Mouse (Mus musculus): ENCODE data around the gene S100a3. TPM values are rescaled to one million over a fixed set of nuclear protein-coding genes. Genes with fewer than 3 reads are reported as not detected.

Gene S100a3
- polyA plus RNA-seq (2014; fragmentation: Nextera tagmentation; extraction: Ambion mirVana), result 0.39 TPM in 1 of 2 replicates, not detected in the other

- no peaks in the 10 kb centered on the region for H3K9me3 ChIP-seq (ENCODE audit: control insufficient read depth, low read length)
- H3K27ac ChIP-seq (ENCODE audit: low read depth, low read length), result no peak within 1 kb of the TSS
- no peaks in the 10 kb centered on the region for H3K27me3 ChIP-seq (ENCODE audit: control insufficient read depth, insufficient read depth, low read length)
- ATAC-seq (ENCODE audit: low FRiP score) (no peak), DNase-seq (ENCODE audit: low spot score) (no peak)
- H3K9ac ChIP-seq (ENCODE audit: low read depth, low read length), result no peak within 1 kb of the TSS
- no peak within 1 kb of the TSS for H3K4me2 ChIP-seq (replicated peaks; ENCODE audit: low read depth, low read length)
- no peak within 1 kb of the TSS for H3K4me3 ChIP-seq (ENCODE audit: low read depth, low read length)
- no peaks in the 10 kb centered on the region for H3K36me3 ChIP-seq (ENCODE audit: control insufficient read depth, insufficient read depth, low read length)
- 85% methylated on average over 6 of the region's 6 CpGs for WGBS
- H3K4me1 ChIP-seq (replicated peaks; ENCODE audit: control insufficient read depth, insufficient read depth, low read length), result no peaks in the 10 kb centered on the region
These were observed at the start of gene S100a3 for GRCm38 (mm10) chr3:90560008-90560628. Gene S100a3, plus strand, starts transcription at chr3:90560578.

DNA sequence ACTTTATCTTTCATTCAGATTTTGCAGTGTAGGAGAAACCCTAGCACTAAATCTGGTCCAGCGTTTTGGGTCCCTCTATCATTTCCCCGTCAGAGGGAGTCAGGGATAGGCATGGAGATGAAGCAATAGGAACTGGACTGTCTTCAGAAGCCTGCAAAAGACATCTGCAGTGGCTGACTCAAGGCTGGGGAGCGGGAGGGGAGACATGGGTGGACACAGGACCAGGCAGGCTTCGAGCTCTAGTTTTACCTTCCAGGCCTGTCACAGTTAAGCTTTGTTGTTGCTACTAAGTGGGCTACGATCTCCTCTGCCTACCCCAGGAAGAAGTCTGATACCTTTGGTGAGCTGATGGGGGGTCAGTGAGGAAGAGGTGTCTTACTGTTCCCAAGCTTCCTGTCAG is 48.1 kb upstream of the S100a3 start:
- no peaks in the 10 kb centered on the region for H3K27me3 ChIP-seq (ENCODE audit: control insufficient read depth, insufficient read depth, low read length)
- H3K4me2 ChIP-seq (replicated peaks; ENCODE audit: low read depth, low read length), result no peak overlapping the region
- peaks cover 8% of the 10 kb centered on the region; the same call in 1 of the 2 replicates for H3K4me1 ChIP-seq (replicated peaks; ENCODE audit: control insufficient read depth, insufficient read depth, low read length)
- H3K27ac ChIP-seq (ENCODE audit: low read depth, low read length), result no peak overlapping the region
- H3K36me3 ChIP-seq (ENCODE audit: control insufficient read depth, insufficient read depth, low read length), result peaks cover under 1% of the 10 kb centered on the region; the same call in 1 of the 2 replicates
- ATAC-seq (ENCODE audit: low FRiP score) (no peak), DNase-seq (ENCODE audit: low spot score) (no peak)
- H3K9me3 ChIP-seq (ENCODE audit: control insufficient read depth, low read length), result no peaks in the 10 kb centered on the region
- 91% methylated on average over 5 of the region's 5 CpGs for WGBS
- H3K4me3 ChIP-seq (ENCODE audit: low read depth, low read length), result no peak overlapping the region
- no peak overlapping the region for H3K9ac ChIP-seq (ENCODE audit: low read depth, low read length)

- DNase-seq (ENCODE audit: low spot score) (no peak), ATAC-seq (ENCODE audit: low FRiP score) (no peak)
- Histone ChIP-seq H3K27ac (ENCODE audit: low read depth, low read length) (no peak overlapping the region), H3K36me3 (ENCODE audit: control insufficient read depth, insufficient read depth, low read length) (no peaks in the 10 kb centered on the region), H3K9ac (ENCODE audit: low read depth, low read length) (no peak overlapping the region), H3K4me2 (replicated peaks; ENCODE audit: low read depth, low read length) (no peak overlapping the region), H3K4me1 (replicated peaks; ENCODE audit: control insufficient read depth, insufficient read depth, low read length) (peaks cover 6% of the 10 kb centered on the region; the same call in 1 of the 2 replicates), H3K4me3 (ENCODE audit: low read depth, low read length) (no peak overlapping the region), H3K9me3 (ENCODE audit: control insufficient read depth, low read length) (no peaks in the 10 kb centered on the region), H3K27me3 (ENCODE audit: control insufficient read depth, insufficient read depth, low read length) (no peaks in the 10 kb centered on the region)
- WGBS, result 67% methylated on average over 8 of the region's 9 CpGs
These were observed 47.3 kb upstream of the S100a3 start for GRCm38 (mm10) chr3:90512948-90513642.

DNA sequence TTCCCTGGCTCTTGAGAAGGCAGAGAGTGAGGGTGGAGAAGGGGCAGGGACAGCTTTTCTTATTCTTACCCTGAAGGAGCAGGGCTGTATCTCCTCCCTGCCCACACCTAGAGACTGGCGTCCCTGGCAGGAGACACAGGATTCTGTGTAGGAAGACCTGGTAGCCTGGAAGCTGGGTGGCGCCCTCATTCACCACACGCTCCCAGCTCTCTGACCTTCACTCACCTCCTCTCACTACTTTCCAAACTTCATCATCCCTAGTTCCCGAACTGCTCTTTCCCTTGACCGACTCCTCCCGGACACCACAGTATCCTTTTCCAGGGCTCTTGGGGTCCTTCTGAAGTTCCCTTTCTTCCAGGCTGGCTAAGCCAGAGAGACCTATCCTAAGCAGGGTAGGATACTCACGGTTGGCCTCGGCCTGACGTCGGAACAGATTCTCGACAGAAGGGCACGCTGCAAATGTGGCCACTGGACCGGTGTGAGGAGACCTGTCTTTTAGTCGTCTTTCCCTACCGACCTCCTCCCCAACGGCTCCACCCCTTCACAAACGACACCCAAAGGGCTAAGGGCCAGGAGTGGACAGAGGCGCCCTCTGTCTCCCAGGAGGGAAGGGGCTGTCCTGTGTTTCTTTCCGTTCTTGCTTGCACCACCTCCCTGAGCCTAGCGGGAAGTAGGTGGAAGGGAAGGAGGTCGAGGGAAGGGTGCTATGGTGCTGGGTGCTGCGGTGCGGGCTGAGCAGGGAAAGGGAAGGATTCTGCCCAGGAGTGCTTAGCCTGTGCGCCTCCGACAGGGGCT is 46.4 kb upstream of the S100a3 start, which contains the start of the genes S100a1 and S100a13:
TSS of gene S100a1 (minus strand) at position 597 of the 795 bp plus-strand sequence.
TSS of gene S100a13 (plus strand) at position 640 of the 795 bp plus-strand sequence.
- ATAC-seq (ENCODE audit: low FRiP score), result peak; percentile 21; the same call in 1 of the 2 replicates
- peak; percentile 56 for DNase-seq (ENCODE audit: low spot score)
- H3K9ac ChIP-seq (ENCODE audit: low read depth, low read length), result peak within 1 kb of the TSS; percentile 34; the same call in 1 of the 2 replicates
- H3K27ac ChIP-seq (ENCODE audit: low read depth, low read length), result no peak within 1 kb of the TSS
- H3K27me3 ChIP-seq (ENCODE audit: control insufficient read depth, insufficient read depth, low read length), result no peaks in the 10 kb centered on the region
- peak within 1 kb of the TSS; percentile 59 for H3K4me2 ChIP-seq (replicated peaks; ENCODE audit: low read depth, low read length)
- peak within 1 kb of the TSS; percentile 25 for H3K4me3 ChIP-seq (ENCODE audit: low read depth, low read length)
- 6% methylated on average over 25 of the region's 25 CpGs for WGBS
- H3K9me3 ChIP-seq (ENCODE audit: control insufficient read depth, low read length), result no peaks in the 10 kb centered on the region
- H3K36me3 ChIP-seq (ENCODE audit: control insufficient read depth, insufficient read depth, low read length), result no peaks in the 10 kb centered on the region
- peaks cover 6% of the 10 kb centered on the region; the same call in 1 of the 2 replicates for H3K4me1 ChIP-seq (replicated peaks; ENCODE audit: control insufficient read depth, insufficient read depth, low read length)

DNA sequence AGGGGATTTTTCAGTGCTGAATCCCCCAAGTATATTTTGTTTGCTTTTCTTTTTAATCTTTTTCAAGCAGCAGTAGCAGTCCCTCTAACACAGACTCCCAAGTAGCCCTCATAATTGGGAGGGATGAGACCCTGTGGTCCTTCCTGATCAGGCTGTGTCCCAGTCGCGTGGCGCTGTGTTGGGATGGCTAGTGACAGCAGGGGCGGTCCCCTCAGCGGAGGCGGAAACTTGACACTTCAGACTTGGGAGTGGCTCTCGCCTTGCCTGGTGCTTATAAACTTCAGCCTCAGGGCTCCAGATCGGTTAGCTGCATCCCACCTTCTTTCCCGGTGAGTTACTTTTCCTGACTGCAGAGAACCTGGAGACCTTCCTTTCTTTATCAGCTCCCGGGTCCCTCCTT is 45.7 kb upstream of the S100a3 start:
- Histone ChIP-seq H3K27me3 (ENCODE audit: control insufficient read depth, insufficient read depth, low read length) (no peaks in the 10 kb centered on the region), H3K4me1 (replicated peaks; ENCODE audit: control insufficient read depth, insufficient read depth, low read length) (peaks cover 6% of the 10 kb centered on the region; the same call in 1 of the 2 replicates), H3K36me3 (ENCODE audit: control insufficient read depth, insufficient read depth, low read length) (no peaks in the 10 kb centered on the region), H3K9ac (ENCODE audit: low read depth, low read length) (0 out of 2 replicates have a peak overlapping the region, but pooled peaks have one; percentile 34), H3K4me3 (ENCODE audit: low read depth, low read length) (peak overlapping the region; percentile 25), H3K27ac (ENCODE audit: low read depth, low read length) (no peak overlapping the region), H3K4me2 (replicated peaks; ENCODE audit: low read depth, low read length) (peak overlapping the region; percentile 59), H3K9me3 (ENCODE audit: control insufficient read depth, low read length) (no peaks in the 10 kb centered on the region)
- 1% methylated on average over 10 of the region's 10 CpGs for WGBS
- peak; percentile 68 for DNase-seq (ENCODE audit: low spot score)
- peak; percentile 38; the same call in 1 of the 2 replicates for ATAC-seq (ENCODE audit: low FRiP score)

DNA sequence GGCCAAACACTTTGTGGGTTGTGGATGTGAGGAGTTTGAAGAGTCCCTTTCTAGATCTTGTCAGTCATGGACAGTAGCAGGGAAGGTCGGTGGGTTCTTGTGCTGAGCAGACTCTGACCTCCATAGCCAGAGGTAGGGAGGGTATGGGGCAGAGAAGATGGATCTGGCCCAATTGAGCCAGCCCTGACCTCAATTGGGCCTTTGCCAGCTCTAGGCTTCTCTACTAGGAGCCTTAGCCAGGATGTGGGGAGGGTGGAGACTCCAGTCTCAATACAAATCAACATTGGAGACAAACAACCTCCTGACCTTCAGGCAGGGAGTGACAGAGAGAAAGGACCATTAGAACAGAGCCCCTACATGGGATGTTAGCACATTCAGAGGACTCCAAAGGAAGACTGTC is 45.1 kb upstream of the S100a3 start:
- 52% methylated on average over 1 of the region's 1 CpGs for WGBS
- peak overlapping the region; percentile 59 for H3K4me2 ChIP-seq (replicated peaks; ENCODE audit: low read depth, low read length)
- peaks cover 6% of the 10 kb centered on the region; the same call in 1 of the 2 replicates for H3K4me1 ChIP-seq (replicated peaks; ENCODE audit: control insufficient read depth, insufficient read depth, low read length)
- no peak for ATAC-seq (ENCODE audit: low FRiP score)
- peak overlapping the region; percentile 25; the same call in 1 of the 2 replicates for H3K4me3 ChIP-seq (ENCODE audit: low read depth, low read length)
- no peak overlapping the region for H3K27ac ChIP-seq (ENCODE audit: low read depth, low read length)
- no peaks in the 10 kb centered on the region for H3K27me3 ChIP-seq (ENCODE audit: control insufficient read depth, insufficient read depth, low read length)
- no peak overlapping the region for H3K9ac ChIP-seq (ENCODE audit: low read depth, low read length)
- H3K9me3 ChIP-seq (ENCODE audit: control insufficient read depth, low read length), result no peaks in the 10 kb centered on the region
- no peaks in the 10 kb centered on the region for H3K36me3 ChIP-seq (ENCODE audit: control insufficient read depth, insufficient read depth, low read length)
- no peak for DNase-seq (ENCODE audit: low spot score)

GRCm38 (mm10) chr3:90515789-90516188 is 44.6 kb upstream of the S100a3 start:
- no peaks in the 10 kb centered on the region for H3K27me3 ChIP-seq (ENCODE audit: control insufficient read depth, insufficient read depth, low read length)
- peaks cover 6% of the 10 kb centered on the region; the same call in 1 of the 2 replicates for H3K4me1 ChIP-seq (replicated peaks; ENCODE audit: control insufficient read depth, insufficient read depth, low read length)
- 90% methylated on average over 4 of the region's 4 CpGs for WGBS
- no peak for ATAC-seq (ENCODE audit: low FRiP score)
- H3K27ac ChIP-seq (ENCODE audit: low read depth, low read length), result no peak overlapping the region
- H3K4me2 ChIP-seq (replicated peaks; ENCODE audit: low read depth, low read length), result no peak overlapping the region
- no peaks in the 10 kb centered on the region for H3K36me3 ChIP-seq (ENCODE audit: control insufficient read depth, insufficient read depth, low read length)
- H3K4me3 ChIP-seq (ENCODE audit: low read depth, low read length), result no peak overlapping the region
- no peaks in the 10 kb centered on the region for H3K9me3 ChIP-seq (ENCODE audit: control insufficient read depth, low read length)
- no peak overlapping the region for H3K9ac ChIP-seq (ENCODE audit: low read depth, low read length)
- DNase-seq (ENCODE audit: low spot score), result no peak

GRCm38 (mm10) chr3:90517711-90518110 is 42.7 kb upstream of the S100a3 start:
- ATAC-seq (ENCODE audit: low FRiP score) (no peak), DNase-seq (ENCODE audit: low spot score) (no peak)
- Histone ChIP-seq H3K4me3 (ENCODE audit: low read depth, low read length) (no peak overlapping the region), H3K27ac (ENCODE audit: low read depth, low read length) (no peak overlapping the region), H3K4me2 (replicated peaks; ENCODE audit: low read depth, low read length) (no peak overlapping the region), H3K27me3 (ENCODE audit: control insufficient read depth, insufficient read depth, low read length) (no peaks in the 10 kb centered on the region), H3K4me1 (replicated peaks; ENCODE audit: control insufficient read depth, insufficient read depth, low read length) (peaks cover 6% of the 10 kb centered on the region; the same call in 1 of the 2 replicates), H3K9me3 (ENCODE audit: control insufficient read depth, low read length) (no peaks in the 10 kb centered on the region), H3K9ac (ENCODE audit: low read depth, low read length) (no peak overlapping the region), H3K36me3 (ENCODE audit: control insufficient read depth, insufficient read depth, low read length) (no peaks in the 10 kb centered on the region)
- 86% methylated on average over 4 of the region's 4 CpGs for WGBS
